Mouse (Mus musculus): Measurements from ENCODE around the gene Gm5108.
A peak's percentile ranks its signal among the peaks of the same experiment; 100 is the strongest.

Gm5108 gene

GRCm38 (mm10) chr5:67941369-67941768 is at the start of gene Gm5108:
Gene Gm5108, plus strand, starts transcription at chr5:67941669.
- DNase-seq = no peak

DNA sequence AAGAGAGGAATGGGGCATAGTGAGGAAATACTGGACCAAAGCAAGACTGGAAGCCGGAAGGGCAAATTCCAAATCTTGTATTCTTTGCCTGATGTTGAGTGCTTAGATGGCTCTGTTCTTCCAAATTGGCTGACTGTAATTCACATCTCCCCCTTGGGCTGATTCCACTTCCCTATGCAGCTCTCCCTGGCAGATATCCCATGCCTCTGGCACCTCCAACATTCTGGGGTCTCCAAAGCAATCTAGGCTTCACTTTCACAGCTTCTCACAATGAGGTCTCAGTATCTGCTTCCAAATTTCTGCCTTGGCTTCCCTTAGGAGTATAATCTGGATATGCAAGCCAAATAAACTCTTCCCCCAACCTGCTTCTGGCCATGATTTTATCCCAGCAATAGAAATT is 42.5 kb upstream of the Gm5108 start:
- DNase-seq = no peak

GRCm38 (mm10) chr5:67904555-67904954 is 36.9 kb upstream of the Gm5108 start:
- DNase-seq = no peak

DNA sequence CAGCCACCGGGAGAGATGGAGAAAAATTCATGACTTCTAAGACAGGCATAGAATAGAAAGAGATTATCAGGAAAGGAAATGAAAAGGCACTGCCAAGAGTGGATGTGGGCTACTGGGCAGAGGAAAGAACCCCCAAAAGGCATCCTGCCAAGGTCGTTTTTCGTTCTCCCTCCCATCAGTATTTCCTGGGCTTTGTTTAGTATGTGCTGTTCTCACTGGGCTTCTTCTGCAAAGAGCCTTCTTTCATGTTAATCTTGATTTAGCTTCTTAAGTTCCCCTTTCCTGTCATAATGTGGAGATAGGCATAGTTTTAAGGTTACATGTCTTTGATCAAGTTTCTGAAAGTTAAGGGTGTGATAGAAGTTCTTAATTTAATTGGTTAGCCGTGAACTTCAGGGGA is 10.9 kb upstream of the Gm5108 start:
- no peak for DNase-seq

- DNase-seq = no peak
Observed at GRCm38 (mm10) chr5:67931623-67932022, 9.8 kb upstream of the Gm5108 start.

- no peak for DNase-seq
Observed at GRCm38 (mm10) chr5:67943199-67943598, 1.7 kb downstream of the Gm5108 start.

DNA sequence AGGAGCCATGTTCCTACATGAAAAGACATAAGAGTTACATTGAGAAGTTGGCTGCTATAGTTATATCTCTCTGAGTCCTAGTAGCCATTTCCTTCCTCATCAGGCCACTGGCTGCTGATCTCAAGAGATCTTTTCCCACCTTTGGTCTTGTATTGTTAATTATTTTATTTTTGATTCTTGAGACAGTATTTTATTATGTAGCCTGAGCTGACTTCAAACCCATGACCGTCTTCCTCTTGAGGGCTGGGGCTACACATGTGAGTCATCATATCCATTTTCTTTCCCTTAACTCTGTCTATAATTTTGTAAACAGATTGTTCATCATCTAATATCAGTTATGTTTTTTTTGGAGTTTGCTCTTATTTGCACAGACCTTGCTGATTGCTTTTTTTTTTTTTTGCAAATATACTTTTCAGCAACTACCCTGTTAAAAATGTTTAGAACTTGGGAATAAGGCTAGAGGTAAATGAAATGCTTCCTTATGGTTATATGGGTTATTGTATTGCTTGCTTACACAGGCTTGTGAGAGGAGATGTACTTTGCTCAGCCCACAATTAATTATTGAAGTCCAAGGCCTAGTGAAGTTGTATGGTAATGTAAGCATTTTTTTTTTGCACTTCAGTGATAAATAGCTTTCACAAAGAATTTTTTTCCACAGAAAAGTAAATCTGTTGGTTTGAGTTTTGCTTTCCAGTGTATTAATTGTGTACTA is 2.8 kb downstream of the Gm5108 start:
- DNase-seq = no peak

GRCm38 (mm10) chr5:67946321-67946720 is 4.9 kb downstream of the Gm5108 start, which contains the start of gene Gm21905:
Gene Gm21905, minus strand, starts transcription at chr5:67946421.
- no peak for DNase-seq

DNA sequence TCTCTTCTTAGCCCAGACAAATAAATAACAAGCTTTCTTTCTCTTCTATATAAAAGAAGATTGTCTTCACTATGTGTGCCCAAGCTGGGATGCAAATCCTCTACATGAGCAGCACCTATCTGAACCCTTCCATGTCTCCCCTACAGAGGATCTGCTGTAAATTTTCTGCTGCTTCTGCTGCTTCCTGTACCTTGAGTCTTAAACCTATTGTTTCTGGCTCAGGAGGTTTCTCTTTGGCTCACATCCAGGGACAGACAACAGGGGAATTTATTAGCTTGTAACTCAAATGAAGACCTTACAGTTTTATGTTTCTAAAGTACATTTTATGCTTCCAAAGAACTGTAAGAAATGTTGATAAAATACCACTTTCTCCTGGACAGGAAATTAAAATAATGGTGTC is 5.5 kb downstream of the Gm5108 start:
- no peak for DNase-seq

DNA sequence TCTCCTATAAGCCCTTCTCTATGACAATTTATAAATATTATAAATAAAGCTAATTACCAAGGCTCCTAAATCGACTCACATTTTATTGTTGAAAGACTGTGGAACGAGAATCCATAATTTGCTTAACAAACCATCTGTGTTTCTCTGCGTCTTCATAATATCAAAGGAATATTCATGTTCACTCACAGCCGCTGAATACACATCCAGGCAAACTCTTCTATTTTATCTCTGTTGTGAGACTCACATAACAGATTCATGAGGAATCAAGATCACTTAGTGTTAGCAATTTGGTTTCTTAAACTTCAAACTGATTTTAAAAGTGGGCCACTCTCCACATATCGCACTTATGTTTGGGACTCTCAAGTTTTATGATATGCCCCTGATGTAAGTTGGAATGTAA is 6.6 kb downstream of the Gm5108 start:
- no peak for DNase-seq

DNA sequence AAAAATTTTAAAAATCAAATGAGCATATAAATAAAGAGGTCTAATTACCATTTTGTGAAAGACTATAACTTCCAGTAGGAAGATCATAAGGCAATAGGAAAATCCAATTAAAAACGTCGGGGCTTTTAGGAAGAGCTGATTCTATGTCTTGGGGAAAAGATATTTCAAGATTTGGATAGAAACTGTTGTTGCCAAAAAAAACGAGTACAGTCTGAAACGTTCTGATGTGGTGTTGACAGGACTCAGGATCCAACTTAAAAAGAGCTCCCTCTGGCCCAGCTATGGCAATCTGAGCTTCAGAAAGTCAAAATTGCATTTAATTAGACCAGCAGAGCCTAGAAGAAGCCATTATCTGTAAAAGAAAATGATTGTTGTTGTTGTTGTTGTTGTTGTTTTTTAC is 12.6 kb downstream of the Gm5108 start:
- DNase-seq = no peak

- DNase-seq = no peak
Observed at GRCm38 (mm10) chr5:67955486-67955885, 14.0 kb downstream of the Gm5108 start.

DNA sequence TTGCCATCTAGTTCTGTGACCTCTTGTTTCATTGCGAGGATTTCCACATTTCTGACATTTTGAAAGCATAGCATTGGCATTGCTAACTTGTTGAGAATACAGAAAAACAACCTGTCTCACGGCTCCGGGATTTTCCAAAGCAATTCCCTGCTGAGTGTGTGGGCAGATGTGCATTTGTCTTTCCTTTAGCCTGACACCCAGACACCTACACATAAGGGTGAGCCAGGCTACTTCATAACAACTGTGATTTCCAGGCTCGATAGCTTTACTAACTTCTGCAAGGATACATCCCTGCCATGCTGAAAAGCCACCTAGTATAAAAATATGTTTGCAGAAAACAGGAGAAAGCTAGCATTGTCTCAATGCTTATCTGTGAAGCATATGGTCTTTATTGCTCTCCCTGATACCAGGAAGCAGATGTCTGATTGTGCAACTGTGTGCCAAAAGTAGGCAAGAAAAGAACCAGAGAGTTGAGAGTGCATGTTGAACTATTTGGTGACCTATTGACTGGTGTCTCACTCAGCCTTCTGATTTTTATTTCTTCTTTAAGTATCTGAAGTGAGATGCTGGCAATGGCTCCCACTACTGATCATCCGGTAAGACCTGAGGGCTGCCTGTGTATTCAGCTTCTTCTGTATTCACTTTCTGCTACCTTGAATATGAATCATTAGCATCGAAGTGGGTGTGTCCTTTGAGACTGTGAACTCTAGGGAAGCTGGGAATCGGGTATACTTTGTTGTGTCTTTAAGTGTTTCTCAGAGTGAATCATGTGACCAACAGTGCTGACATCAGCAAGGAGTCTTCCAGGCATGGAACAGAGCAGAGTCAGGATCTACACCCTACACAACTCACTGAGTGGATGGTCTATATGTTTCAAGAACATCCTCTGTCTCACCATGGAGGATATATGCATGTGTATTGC is 20.5 kb downstream of the Gm5108 start:
- no peak for DNase-seq

GRCm38 (mm10) chr5:67969536-67969935 is 28.1 kb downstream of the Gm5108 start:
- DNase-seq = no peak

- DNase-seq = no peak
Observed at GRCm38 (mm10) chr5:67981946-67982526, 40.6 kb downstream of the Gm5108 start.

GRCm38 (mm10) chr5:67990426-67990825 is 49.0 kb downstream of the Gm5108 start:
- DNase-seq = no peak

DNA sequence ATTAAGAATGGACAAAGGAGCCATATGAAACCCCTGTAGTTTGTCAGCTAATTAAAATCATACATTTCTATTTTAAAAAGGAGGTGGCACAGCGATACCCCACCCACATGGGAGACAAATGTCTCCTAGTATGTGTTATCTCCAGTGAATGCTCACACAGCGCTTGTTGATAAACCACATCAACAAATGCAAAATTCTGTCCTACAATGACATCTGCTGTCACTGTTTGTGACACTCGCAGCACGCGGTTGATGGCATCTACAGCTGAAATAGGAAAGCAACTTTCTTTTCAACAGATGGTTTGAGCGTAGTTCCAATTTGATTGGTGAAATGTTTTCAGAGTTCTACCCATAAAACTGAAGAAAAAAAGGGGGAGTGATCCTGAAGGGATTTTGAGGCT is 61.1 kb downstream of the Gm5108 start:
- no peak for DNase-seq

- no peak for DNase-seq
Observed at GRCm38 (mm10) chr5:68003904-68004303, 62.4 kb downstream of the Gm5108 start.

DNA sequence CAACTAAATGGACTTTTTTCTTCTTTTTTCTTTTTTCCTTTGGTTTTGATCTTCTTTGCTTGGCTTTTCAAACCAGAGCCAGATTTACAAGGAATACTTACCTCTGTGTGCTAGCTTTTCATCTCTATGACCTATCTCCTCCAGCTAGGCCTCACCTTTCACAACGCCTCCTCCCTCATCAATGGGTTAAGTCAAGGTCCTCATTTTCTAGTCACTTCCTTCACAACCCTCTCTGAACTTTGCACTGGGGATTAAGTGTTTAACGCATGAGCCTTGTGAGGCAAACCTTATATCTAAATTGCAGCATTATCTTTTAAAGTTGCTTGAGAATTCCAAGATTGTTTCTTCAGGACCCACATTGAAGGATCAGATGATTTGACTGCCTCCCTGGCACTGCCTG is 63.0 kb downstream of the Gm5108 start:
- DNase-seq = no peak

- DNase-seq = no peak
Observed at GRCm38 (mm10) chr5:68007074-68007473, 65.6 kb downstream of the Gm5108 start.

DNA sequence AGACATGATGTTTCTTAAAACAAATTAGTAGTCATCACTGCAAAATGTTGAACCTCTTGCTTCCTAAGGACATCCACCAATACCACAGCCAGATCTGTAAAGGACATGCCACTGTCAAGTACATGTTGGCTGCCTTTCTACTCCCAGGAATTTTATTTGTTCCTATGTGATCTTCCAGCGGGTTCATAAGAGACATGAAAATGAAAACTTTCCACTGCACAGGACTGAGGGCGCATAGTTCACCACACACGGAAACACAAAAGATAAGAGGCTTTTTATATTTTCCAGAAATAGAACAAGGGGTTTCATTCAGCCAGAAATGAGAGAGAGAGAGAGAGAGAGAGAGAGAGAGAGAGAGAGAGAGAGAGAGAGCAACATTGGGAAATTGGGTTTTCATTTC is 70.1 kb downstream of the Gm5108 start:
- no peak for DNase-seq

- peak; percentile 81 for DNase-seq
Observed at GRCm38 (mm10) chr5:68012618-68013017, 71.1 kb downstream of the Gm5108 start.

- DNase-seq = no peak
Observed at GRCm38 (mm10) chr5:68020870-68021269, 79.4 kb downstream of the Gm5108 start.

Data from cerebellum, adult 8-10 months (tissue).